Mouse (Mus musculus) right cerebral cortex, adult 18-20 months (tissue): Measurements from ENCODE around the gene Rhox10.
A peak's percentile ranks its signal among the peaks of the same experiment; 100 is the strongest.
"Not testable (repeated sequence)": the region's sequence is repeated elsewhere in the genome, so short reads cannot be mapped to it uniquely, and the experiment has no call there.

Source experiments
- DNase-seq: peaks from one replicate; pipeline ENCODE4 v3.0.0; 2022; ENCODE audit warnings: mixed read lengths

The Rhox10 gene

DNA sequence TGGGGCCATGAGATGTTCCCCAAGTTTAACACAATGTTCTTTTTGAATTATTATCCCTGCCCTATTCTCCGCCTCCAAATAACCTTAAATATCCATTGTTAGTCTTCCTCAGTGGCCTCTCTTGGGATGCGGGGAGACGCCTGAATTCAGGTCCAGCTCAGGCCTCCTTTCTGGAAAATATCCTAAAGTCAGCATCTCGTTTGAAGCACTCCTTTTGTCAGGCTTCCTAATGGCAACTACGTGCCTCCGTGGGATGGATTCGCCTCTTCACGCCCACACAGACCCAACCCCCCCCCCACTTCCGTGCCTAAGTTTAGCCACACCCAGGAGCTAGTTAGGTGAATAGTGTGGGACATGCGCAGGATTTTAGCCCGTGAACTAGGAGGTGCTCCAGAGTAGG is at the start of gene Rhox10:
Rhox10 (plus strand) TSS at position 301 of the 400 bp plus-strand sequence.
- DNase-seq, result no peak

- DNase-seq, result not testable (repeated sequence)
These were observed 47.7 kb upstream of the Rhox10 start, which contains the start of gene Btg1-ps1 for GRCm38 (mm10) chrX:38018597-38018996. Btg1-ps1 (minus strand) TSS chrX:38018815.

GRCm38 (mm10) chrX:38033841-38034240 is 32.4 kb upstream of the Rhox10 start:
- no peak for DNase-seq

GRCm38 (mm10) chrX:38039666-38040065 is 26.6 kb upstream of the Rhox10 start:
- no peak for DNase-seq

- not testable (repeated sequence) for DNase-seq
These were observed 23.3 kb upstream of the Rhox10 start, which contains the start of gene Btg1-ps2 for GRCm38 (mm10) chrX:38043014-38043413. Btg1-ps2 (minus strand) TSS chrX:38043114.

GRCm38 (mm10) chrX:38061544-38061943 is 4.7 kb upstream of the Rhox10 start:
- no peak for DNase-seq

DNA sequence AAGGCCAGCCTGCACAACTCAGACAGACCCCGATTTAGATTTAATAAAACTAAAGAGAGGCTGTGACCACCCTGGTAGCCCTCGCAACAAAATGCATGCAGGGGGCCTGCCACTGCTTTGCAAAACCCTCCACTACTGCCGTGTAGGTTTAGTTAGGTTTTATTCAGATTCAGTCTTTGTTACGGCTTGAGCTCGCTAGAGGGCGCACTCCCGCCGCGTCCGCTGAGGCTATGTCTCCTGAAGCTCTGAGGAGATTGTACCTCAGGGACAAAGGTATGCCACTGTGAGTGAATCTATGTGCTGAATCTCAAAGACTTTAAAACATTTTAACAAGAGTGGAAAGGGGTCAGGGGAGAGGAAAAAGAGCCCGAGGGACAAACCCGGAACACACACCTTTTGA is 18.0 kb downstream of the Rhox10 start:
- peak; percentile 12 for DNase-seq

- DNase-seq, result no peak
These were observed 18.8 kb downstream of the Rhox10 start, which contains the start of gene Rhox11 for GRCm38 (mm10) chrX:38085041-38085440. Rhox11 (minus strand) TSS chrX:38085141.

GRCm38 (mm10) chrX:38110807-38111206 is 44.5 kb downstream of the Rhox10 start, which contains the start of gene Rhox12:
Rhox12 (minus strand) TSS chrX:38110907.
- no peak for DNase-seq

GRCm38 (mm10) chrX:38120982-38121381 is 54.7 kb downstream of the Rhox10 start, which contains the start of gene Rhox13:
Rhox13 (plus strand) TSS chrX:38121219.
- DNase-seq, result no peak
